Mouse (Mus musculus): Measurements from ENCODE around the gene Elovl6. TPM values are rescaled to one million over a fixed set of nuclear protein-coding genes. Genes with fewer than 3 reads are reported as not detected.

Gene Elovl6
- polyA plus RNA-seq, 1 experiment from 2014 or later, result 4.1 TPM

DNA sequence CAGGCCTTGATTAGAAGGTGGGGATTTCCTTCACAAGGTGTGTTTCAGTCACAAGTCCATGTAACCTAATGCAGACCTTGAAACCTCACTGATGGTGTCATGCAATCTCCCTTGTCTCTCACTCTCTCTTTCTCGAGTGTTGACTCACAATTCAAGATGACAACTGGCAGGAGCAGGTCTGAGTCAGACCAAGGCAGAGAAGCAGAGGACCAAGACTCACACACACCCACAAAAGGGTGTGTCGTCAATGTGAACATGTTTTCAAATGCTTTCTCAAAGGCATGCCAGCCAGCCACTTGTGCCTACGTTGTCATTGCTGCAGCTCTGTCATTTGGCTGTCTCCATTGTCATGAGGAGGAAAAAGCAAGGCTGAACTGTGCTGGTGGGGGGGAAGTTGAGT lies 56.6 kb downstream of the Elovl6 start:
- no peak overlapping the region for H3K4me2 ChIP-seq (replicated peaks; ENCODE audit: low read depth, low read length)
- H3K9ac ChIP-seq (replicated peaks; ENCODE audit: low read depth), result no peak overlapping the region
- no peaks in the 10 kb centered on the region for H3K27me3 ChIP-seq (replicated peaks; ENCODE audit: insufficient read depth, low read length)
- no peak for ATAC-seq
- no peak for TF ChIP-seq EP300 (IDR thresholded peaks at IDR 0.05)
- TF ChIP-seq CTCF (IDR thresholded peaks at IDR 0.05), result no peak
- no peak for DNase-seq (ENCODE audit: low spot score)
- no peaks in the 10 kb centered on the region for H3K36me3 ChIP-seq (ENCODE audit: insufficient read depth, low read length)
- no peaks in the 10 kb centered on the region for H3K9me3 ChIP-seq (ENCODE audit: low read length)
- H3K4me3 ChIP-seq (ENCODE audit: low read depth, low read length), result no peak overlapping the region
- 60% methylated on average over 3 of the region's 3 CpGs for WGBS
- H3K4me1 ChIP-seq (ENCODE audit: insufficient read depth, low read depth, low read length), result no peaks in the 10 kb centered on the region
- H3K27ac ChIP-seq (ENCODE audit: low read length), result no peak overlapping the region

GRCm38 (mm10) chr3:129589705-129590104 lies 57.5 kb downstream of the Elovl6 start:
- Histone ChIP-seq H3K4me1 (ENCODE audit: insufficient read depth, low read depth, low read length) (no peaks in the 10 kb centered on the region), H3K4me2 (replicated peaks; ENCODE audit: low read depth, low read length) (no peak overlapping the region), H3K9me3 (ENCODE audit: low read length) (no peaks in the 10 kb centered on the region), H3K4me3 (ENCODE audit: low read depth, low read length) (no peak overlapping the region), H3K9ac (replicated peaks; ENCODE audit: low read depth) (no peak overlapping the region), H3K27ac (ENCODE audit: low read length) (no peak overlapping the region), H3K27me3 (replicated peaks; ENCODE audit: insufficient read depth, low read length) (no peaks in the 10 kb centered on the region), H3K36me3 (ENCODE audit: insufficient read depth, low read length) (no peaks in the 10 kb centered on the region)
- TF ChIP-seq CTCF (IDR thresholded peaks at IDR 0.05) (no peak), EP300 (IDR thresholded peaks at IDR 0.05) (no peak)
- WGBS, result 62% methylated on average over 10 of the region's 10 CpGs
- DNase-seq (ENCODE audit: low spot score) (no peak), ATAC-seq (no peak)

DNA sequence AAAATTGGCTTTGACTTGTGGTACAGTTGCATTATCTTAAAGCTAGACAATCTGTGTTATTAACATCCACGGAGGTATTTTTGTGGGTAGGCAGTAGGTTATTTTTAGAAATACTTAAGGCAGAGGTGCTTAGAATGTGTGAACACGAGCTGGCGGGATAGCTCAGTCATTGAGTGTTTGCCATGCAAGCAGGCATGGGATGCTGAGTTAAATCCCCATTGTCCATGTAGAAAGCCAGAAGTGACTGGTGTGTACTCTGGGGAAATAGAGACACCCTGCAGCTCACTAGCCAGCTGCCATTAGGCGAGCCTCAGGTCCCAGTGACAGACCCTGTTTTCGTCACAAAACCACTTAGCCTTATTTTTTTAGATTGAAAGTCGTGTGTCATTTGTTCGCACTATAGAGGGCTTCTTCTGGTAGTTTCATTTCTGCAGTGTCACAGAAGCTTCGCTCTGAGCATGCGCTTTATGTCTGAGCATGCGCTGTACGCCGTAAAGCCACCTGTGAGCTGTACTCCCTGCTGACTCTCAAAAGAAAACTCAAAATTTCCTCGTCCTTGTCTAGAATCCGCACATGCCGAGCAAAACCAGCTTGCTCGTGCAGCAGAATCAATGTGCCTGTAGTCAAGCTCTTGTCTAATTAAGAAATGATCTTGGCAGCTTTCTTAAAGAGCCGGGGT lies 58.5 kb downstream of the Elovl6 start:
- Histone ChIP-seq H3K27me3 (replicated peaks; ENCODE audit: insufficient read depth, low read length) (no peaks in the 10 kb centered on the region), H3K4me3 (ENCODE audit: low read depth, low read length) (no peak overlapping the region), H3K9ac (replicated peaks; ENCODE audit: low read depth) (no peak overlapping the region), H3K4me2 (replicated peaks; ENCODE audit: low read depth, low read length) (no peak overlapping the region), H3K27ac (ENCODE audit: low read length) (no peak overlapping the region), H3K36me3 (ENCODE audit: insufficient read depth, low read length) (no peaks in the 10 kb centered on the region), H3K4me1 (ENCODE audit: insufficient read depth, low read depth, low read length) (no peaks in the 10 kb centered on the region), H3K9me3 (ENCODE audit: low read length) (no peaks in the 10 kb centered on the region)
- WGBS, result 68% methylated on average over 17 of the region's 17 CpGs
- no peak for DNase-seq (ENCODE audit: low spot score)
- ATAC-seq, result no peak
- no peak for TF ChIP-seq EP300 (IDR thresholded peaks at IDR 0.05)
- TF ChIP-seq CTCF (IDR thresholded peaks at IDR 0.05), result no peak

DNA sequence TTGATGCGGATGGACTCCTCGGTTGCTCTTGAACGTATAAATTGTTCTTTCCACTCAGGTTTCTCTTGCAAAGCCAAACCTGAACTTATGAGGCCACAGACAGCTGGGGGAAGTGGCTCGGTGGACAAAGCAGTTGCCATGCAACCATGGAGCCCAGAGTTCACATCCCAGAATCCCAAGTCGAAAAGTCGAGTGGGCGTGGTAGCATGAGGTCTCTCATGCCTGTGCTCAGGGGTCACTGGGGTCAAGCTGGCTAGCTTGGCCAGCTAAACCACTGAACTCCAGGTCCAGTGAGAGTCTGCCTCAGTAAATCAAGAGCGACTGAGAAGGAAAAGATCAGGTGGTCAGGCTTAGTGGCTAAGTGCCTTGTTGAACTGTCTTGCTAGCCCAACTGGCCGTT lies 59.1 kb downstream of the Elovl6 start:
- H3K9ac ChIP-seq (replicated peaks; ENCODE audit: low read depth), result no peak overlapping the region

GRCm38 (mm10) chr3:129591761-129592160 lies 59.6 kb downstream of the Elovl6 start:
- WGBS, result 82% methylated on average over 8 of the region's 8 CpGs

More for the DNA sequence above, 59.1 kb downstream of the Elovl6 start:
- no peaks in the 10 kb centered on the region for H3K27me3 ChIP-seq (replicated peaks; ENCODE audit: insufficient read depth, low read length)
- ATAC-seq (no peak), DNase-seq (ENCODE audit: low spot score) (no peak)
- H3K27ac ChIP-seq (ENCODE audit: low read length), result no peak overlapping the region
- no peaks in the 10 kb centered on the region for H3K9me3 ChIP-seq (ENCODE audit: low read length)
- WGBS, result 66% methylated on average over 9 of the region's 9 CpGs
- H3K4me1 ChIP-seq (ENCODE audit: insufficient read depth, low read depth, low read length), result no peaks in the 10 kb centered on the region
- TF ChIP-seq CTCF (IDR thresholded peaks at IDR 0.05) (no peak), EP300 (IDR thresholded peaks at IDR 0.05) (no peak)
- H3K36me3 ChIP-seq (ENCODE audit: insufficient read depth, low read length), result no peaks in the 10 kb centered on the region
- no peak overlapping the region for H3K4me2 ChIP-seq (replicated peaks; ENCODE audit: low read depth, low read length)
- H3K4me3 ChIP-seq (ENCODE audit: low read depth, low read length), result no peak overlapping the region

GRCm38 (mm10) chr3:129593001-129593400 lies 60.8 kb downstream of the Elovl6 start:
- no peaks in the 10 kb centered on the region for H3K27me3 ChIP-seq (replicated peaks; ENCODE audit: insufficient read depth, low read length)
- TF ChIP-seq CTCF (IDR thresholded peaks at IDR 0.05) (no peak), EP300 (IDR thresholded peaks at IDR 0.05) (no peak)
- no peak overlapping the region for H3K27ac ChIP-seq (ENCODE audit: low read length)
- no peaks in the 10 kb centered on the region for H3K4me1 ChIP-seq (ENCODE audit: insufficient read depth, low read depth, low read length)
- 86% methylated on average over 9 of the region's 9 CpGs for WGBS
- H3K9ac ChIP-seq (replicated peaks; ENCODE audit: low read depth), result no peak overlapping the region
- H3K36me3 ChIP-seq (ENCODE audit: insufficient read depth, low read length), result no peaks in the 10 kb centered on the region
- H3K4me2 ChIP-seq (replicated peaks; ENCODE audit: low read depth, low read length), result no peak overlapping the region
- no peaks in the 10 kb centered on the region for H3K9me3 ChIP-seq (ENCODE audit: low read length)
- no peak for ATAC-seq
- H3K4me3 ChIP-seq (ENCODE audit: low read depth, low read length), result no peak overlapping the region
- no peak for DNase-seq (ENCODE audit: low spot score)

More at GRCm38 (mm10) chr3:129591761-129592160, 59.6 kb downstream of the Elovl6 start:
- no peak for ATAC-seq
- Histone ChIP-seq H3K9ac (replicated peaks; ENCODE audit: low read depth) (no peak overlapping the region), H3K4me3 (ENCODE audit: low read depth, low read length) (no peak overlapping the region), H3K27me3 (replicated peaks; ENCODE audit: insufficient read depth, low read length) (no peaks in the 10 kb centered on the region), H3K36me3 (ENCODE audit: insufficient read depth, low read length) (no peaks in the 10 kb centered on the region), H3K27ac (ENCODE audit: low read length) (no peak overlapping the region), H3K4me2 (replicated peaks; ENCODE audit: low read depth, low read length) (no peak overlapping the region), H3K4me1 (ENCODE audit: insufficient read depth, low read depth, low read length) (no peaks in the 10 kb centered on the region), H3K9me3 (ENCODE audit: low read length) (no peaks in the 10 kb centered on the region)
- DNase-seq (ENCODE audit: low spot score), result no peak
- TF ChIP-seq EP300 (IDR thresholded peaks at IDR 0.05) (no peak), CTCF (IDR thresholded peaks at IDR 0.05) (no peak)
